Mouse (Mus musculus): Measurements from ENCODE around the gene Elf4. TPM values are rescaled to one million over a fixed set of nuclear protein-coding genes. Genes with fewer than 3 reads are reported as not detected.

Gene Elf4
- total and polyA plus RNA-seq, 3 experiments = 3.4 to 15.3 TPM; not detected in 1

DNA sequence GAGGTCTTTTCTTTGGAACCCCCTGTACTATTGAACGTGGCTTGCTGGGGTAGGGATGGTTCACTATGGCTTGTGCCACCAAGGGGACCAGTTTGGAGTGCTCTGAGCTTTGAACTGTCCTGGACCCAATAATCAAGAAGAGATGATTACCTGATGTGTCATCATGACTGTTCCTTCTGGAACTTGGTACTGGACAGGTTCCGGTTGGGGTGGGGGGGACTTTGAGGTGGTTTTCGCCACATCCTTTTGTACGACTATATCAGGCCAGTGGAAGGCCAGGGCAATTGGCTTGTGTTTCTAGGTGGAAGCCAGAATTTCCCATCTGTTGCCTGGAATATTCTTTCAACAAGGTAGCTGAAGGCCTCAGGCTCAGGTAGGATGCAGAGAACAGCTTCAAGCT, 704 bp upstream of the Elf4 start:
- peaks cover 1 to 21% of the 10 kb centered on the region in 2 experiments; a peak in 2 of 4 replicates for H3K4me1 ChIP-seq (ENCODE audit: control insufficient read depth in 1 of 2, insufficient read depth in 2 of 2, low read length in 2 of 2)
- H3K9me3 ChIP-seq (replicated peaks; ENCODE audit: insufficient read depth, low read length) = no peaks in the 10 kb centered on the region
- no peak for TF ChIP-seq TCF12 (IDR thresholded peaks at IDR 0.05; ENCODE audit: low read depth, low read length)
- TF ChIP-seq MYC (IDR thresholded peaks at IDR 0.05; ENCODE audit: low read depth, low read length) = no peak
- no peak for TF ChIP-seq CHD1 (IDR thresholded peaks at IDR 0.05; ENCODE audit: low read depth, low read length)
- TF ChIP-seq MXI1 (IDR thresholded peaks at IDR 0.05; ENCODE audit: low read depth, low read length) = no peak
- TF ChIP-seq NELFE (IDR thresholded peaks at IDR 0.05; ENCODE audit: low read depth, low read length) = no peak
- no peak for TF ChIP-seq TAL1 (IDR thresholded peaks at IDR 0.05; ENCODE audit: low read length)
- no peak for TF ChIP-seq HCFC1 (IDR thresholded peaks at IDR 0.05; ENCODE audit: low read depth, low read length)
- no peak for TF ChIP-seq TBP (IDR thresholded peaks at IDR 0.05; ENCODE audit: low read depth, low read length)
- no peak for TF ChIP-seq GABPA (IDR thresholded peaks at IDR 0.05; ENCODE audit: low read depth, low read length)
- TF ChIP-seq POLR2AphosphoS5 (IDR thresholded peaks at IDR 0.05; ENCODE audit: borderline replicate concordance, low read depth, low read length) = no peak
- TF ChIP-seq USF1 (IDR thresholded peaks at IDR 0.05; ENCODE audit: low read depth, low read length) = no peak
- no peak for TF ChIP-seq GATA1 (IDR thresholded peaks at IDR 0.05; ENCODE audit: low read depth, low read length)
- no peak for DNase-seq (ENCODE audit: low read depth, low spot score)
- no peaks in the 10 kb centered on the region for H3K27me3 ChIP-seq (ENCODE audit: control insufficient read depth in 1 of 2, insufficient read depth in 2 of 2, low read length in 2 of 2)
- no peaks in the 10 kb centered on the region; the same call in 1 of the 2 replicates for H3K79me2 ChIP-seq (ENCODE audit: control insufficient read depth, insufficient read depth, low read length, poor library complexity)
- H3K27ac ChIP-seq (ENCODE audit: control insufficient read depth, low read depth, low read length) = no peak overlapping the region
- H3K36me3 ChIP-seq (ENCODE audit: control insufficient read depth in 1 of 2, insufficient read depth in 2 of 2, low read length in 2 of 2) = peaks cover 0 to 22% of the 10 kb centered on the region in 2 experiments; a peak in 2 of 4 replicates
- peak overlapping the region; percentile 81; the same call in 1 of the 2 replicates for H3K9ac ChIP-seq (ENCODE audit: control insufficient read depth, low read depth, low read length, poor library complexity, severe bottlenecking)
- no peak overlapping the region for H3K4me3 ChIP-seq (ENCODE audit: control insufficient read depth in 1 of 2, insufficient read depth in 1 of 2, low read depth in 2 of 2, low read length in 2 of 2)

DNA sequence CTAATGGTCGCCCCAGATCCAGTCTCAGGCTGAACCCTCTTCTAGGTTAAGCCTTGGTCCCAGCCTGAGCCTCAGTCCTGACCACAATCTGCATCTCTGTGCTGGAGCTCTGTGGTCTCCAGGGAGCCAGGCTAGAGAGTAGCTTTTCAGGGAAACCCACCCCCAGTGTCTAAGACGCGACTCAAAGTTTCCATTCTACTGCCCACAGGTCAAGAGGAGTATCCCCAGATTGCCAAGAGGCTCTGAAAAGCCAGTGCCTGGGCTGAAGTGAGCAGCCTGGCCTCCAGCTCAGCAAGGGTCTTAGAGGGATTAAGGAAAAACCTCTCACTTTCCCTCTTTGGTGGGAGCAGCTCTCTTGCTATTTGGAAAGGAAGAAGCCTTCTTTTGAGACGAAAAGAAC, 635 bp downstream of the Elf4 start:
- peak overlapping the region; percentile 70 to 87 for H3K4me3 ChIP-seq (ENCODE audit: control insufficient read depth in 1 of 2, insufficient read depth in 1 of 2, low read depth in 2 of 2, low read length in 2 of 2)
- H3K27me3 ChIP-seq (ENCODE audit: control insufficient read depth in 1 of 2, insufficient read depth in 2 of 2, low read length in 2 of 2) = no peaks in the 10 kb centered on the region
- no peak for TF ChIP-seq ZNF384 (IDR thresholded peaks at IDR 0.05; ENCODE audit: low read depth, low read length)
- TF ChIP-seq ZKSCAN1 (IDR thresholded peaks at IDR 0.05; ENCODE audit: low read depth, low read length) = no peak
- TF ChIP-seq SMC3 (IDR thresholded peaks at IDR 0.05; ENCODE audit: low read depth, low read length) = no peak
- TF ChIP-seq GABPA (IDR thresholded peaks at IDR 0.05; ENCODE audit: low read depth, low read length) = no peak
- TF ChIP-seq POLR2AphosphoS5 (IDR thresholded peaks at IDR 0.05; ENCODE audit: borderline replicate concordance, low read depth, low read length) = no peak
- no peak for TF ChIP-seq TCF12 (IDR thresholded peaks at IDR 0.05; ENCODE audit: low read depth, low read length)
- TF ChIP-seq MXI1 (IDR thresholded peaks at IDR 0.05; ENCODE audit: low read depth, low read length) = no peak
- no peak for TF ChIP-seq BHLHE40 (IDR thresholded peaks at IDR 0.05; ENCODE audit: borderline replicate concordance, low read depth, low read length)
- TF ChIP-seq ZMIZ1 (IDR thresholded peaks at IDR 0.05; ENCODE audit: low read depth, low read length) = no peak
- TF ChIP-seq POLR2AphosphoS2 (IDR thresholded peaks at IDR 0.05; ENCODE audit: low read length) = no peak
- TF ChIP-seq CTCF (IDR thresholded peaks at IDR 0.05 in 2 of 3, conservative IDR thresholded peaks at IDR 0.05 in 1 of 3; ENCODE audit: control insufficient read depth in 1 of 3, insufficient read depth in 1 of 3, low read depth in 2 of 3, low read length in 3 of 3, poor library complexity in 1 of 3, severe bottlenecking in 1 of 3) = no peak
- TF ChIP-seq ZC3H11A (IDR thresholded peaks at IDR 0.05; ENCODE audit: low read depth, low read length) = no peak
- no peak for TF ChIP-seq ETS1 (IDR thresholded peaks at IDR 0.05; ENCODE audit: low read depth, low read length)
- TF ChIP-seq GATA1 (IDR thresholded peaks at IDR 0.05; ENCODE audit: low read depth, low read length) = no peak
- TF ChIP-seq MYC (IDR thresholded peaks at IDR 0.05; ENCODE audit: low read depth, low read length) = no peak
- TF ChIP-seq CHD1 (IDR thresholded peaks at IDR 0.05; ENCODE audit: low read depth, low read length) = no peak
- TF ChIP-seq USF2 (IDR thresholded peaks at IDR 0.05; ENCODE audit: borderline replicate concordance in 1 of 2, insufficient read depth in 1 of 2, low read depth in 1 of 2, low read length in 2 of 2) = no peak
- no peak for TF ChIP-seq MAFK (IDR thresholded peaks at IDR 0.05; ENCODE audit: borderline replicate concordance, low read depth, low read length)
- no peak for TF ChIP-seq EP300 (IDR thresholded peaks at IDR 0.05; ENCODE audit: low read depth in 1 of 2, low read length in 2 of 2)
- H3K36me3 ChIP-seq (ENCODE audit: control insufficient read depth in 1 of 2, insufficient read depth in 2 of 2, low read length in 2 of 2) = peaks cover 0 to 18% of the 10 kb centered on the region in 2 experiments; a peak in 2 of 4 replicates
- H3K4me1 ChIP-seq (ENCODE audit: control insufficient read depth in 1 of 2, insufficient read depth in 2 of 2, low read length in 2 of 2) = peaks cover 1 to 17% of the 10 kb centered on the region in 2 experiments; a peak in 2 of 4 replicates
- H3K27ac ChIP-seq (ENCODE audit: control insufficient read depth, low read depth, low read length) = no peak overlapping the region
- no peaks in the 10 kb centered on the region; the same call in 1 of the 2 replicates for H3K79me2 ChIP-seq (ENCODE audit: control insufficient read depth, insufficient read depth, low read length, poor library complexity)
- H3K9me3 ChIP-seq (replicated peaks; ENCODE audit: insufficient read depth, low read length) = no peaks in the 10 kb centered on the region
- H3K9ac ChIP-seq (ENCODE audit: control insufficient read depth, low read depth, low read length, poor library complexity, severe bottlenecking) = peak overlapping the region; percentile 81
- no peak for DNase-seq (ENCODE audit: low read depth, low spot score)
